Mouse (Mus musculus) forebrain, embryonic 15.5 days (tissue): ENCODE measurements around the gene Rhox2b. TPM values are rescaled to one million over a fixed set of nuclear protein-coding genes. Genes with fewer than 3 reads are reported as not detected.
"Not testable (repeated sequence)": the region's sequence is repeated elsewhere in the genome, so short reads cannot be mapped to it uniquely, and the experiment has no call there.

Source experiments
- ATAC-seq: fragments of 200-750 bp; cut with Nextera tagmentation; replicated peaks from 2 replicates; pipeline ENCODE4 v1.8.0; 2017; ENCODE audit warnings: mild to moderate bottlenecking, moderate TSS enrichment, moderate library complexity
- H3K27ac ChIP-seq: fragments of 300-500 bp; sonication (generic); replicated peaks from 2 replicates; pipeline ENCODE4 v1.5.1; 2015; ENCODE audit warnings: mild to moderate bottlenecking, inconsistent platforms
- H3K27me3 ChIP-seq: fragments of 300-500 bp; sonication (generic); 2 replicates; pipeline ENCODE4 v1.6.1; 2015; ENCODE audit warnings: inconsistent platforms
- H3K36me3 ChIP-seq: fragments of 300-500 bp; sonication (generic); 2 replicates; pipeline ENCODE4 v1.6.1; 2015; ENCODE audit warnings: mild to moderate bottlenecking, inconsistent platforms
- H3K4me1 ChIP-seq: fragments of 300-500 bp; sonication (generic); 2 replicates; pipeline ENCODE4 v1.6.1; 2015; ENCODE audit warnings: inconsistent platforms
- H3K4me2 ChIP-seq: fragments of 300-500 bp; sonication (generic); replicated peaks from 2 replicates; pipeline ENCODE4 v1.6.1; 2015; ENCODE audit warnings: mild to moderate bottlenecking, inconsistent platforms
- H3K4me3 ChIP-seq: fragments of 300-500 bp; sonication (generic); 2 replicates; pipeline ENCODE4 v1.5.1; 2015; ENCODE audit warnings: mild to moderate bottlenecking, inconsistent platforms
- H3K9ac ChIP-seq: fragments of 300-500 bp; sonication (generic); replicated peaks from 2 replicates; pipeline ENCODE4 v1.6.1; 2015; ENCODE audit warnings: mild to moderate bottlenecking, inconsistent platforms
- H3K9me3 ChIP-seq: fragments of 300-500 bp; sonication (generic); 2 replicates; pipeline ENCODE4 v1.6.1; 2016; ENCODE audit warnings: inconsistent platforms
- WGBS: fragments of 180-500 bp; shearing (Covaris S2); methylation state at CpG from one replicate; pipeline ENCODE4 v1.1.7; 2015; ENCODE audit warnings: mixed read lengths; 5-methylcytosine and 5-hydroxymethylcytosine counted together
- polyA plus RNA-seq: library from polyadenylated mRNA; unstranded; fragments of >200 nt; fragmentation: Nextera tagmentation; extraction: Ambion mirVana; gene quantifications from 2 replicates; pipeline ENCODE4 v1.2.1, GENCODE M21; 2015

Rhox2b gene
- polyA plus RNA-seq, result not detected in 2 replicates

- H3K36me3 ChIP-seq, H3K9me3 ChIP-seq, H3K4me1 ChIP-seq, H3K4me3 ChIP-seq, H3K9ac ChIP-seq, ATAC-seq, H3K27me3 ChIP-seq, H3K27ac ChIP-seq, H3K4me2 ChIP-seq: not testable (repeated sequence)
- no CpG with 5 or more reads among the region's 9 CpGs for WGBS
Measured at GRCm38 (mm10) chrX:37411767-37412166, at the start of gene Rhox2b. Rhox2b (plus strand) TSS chrX:37412067.

- H3K27me3 ChIP-seq, H3K9ac ChIP-seq, H3K4me3 ChIP-seq, ATAC-seq, H3K4me1 ChIP-seq, H3K36me3 ChIP-seq, H3K27ac ChIP-seq, H3K4me2 ChIP-seq, H3K9me3 ChIP-seq: not testable (repeated sequence)
- no CpG with 5 or more reads among the region's 1 CpGs for WGBS
Measured at GRCm38 (mm10) chrX:37379728-37380127, 32.1 kb upstream of the Rhox2b start, which contains the start of gene Rhox3a2. Rhox3a2 (plus strand) TSS chrX:37380028.

GRCm38 (mm10) chrX:37390548-37390947 is 21.3 kb upstream of the Rhox2b start, which contains the start of gene Rhox4a2:
Rhox4a2 (plus strand) TSS chrX:37390848.
- not testable (repeated sequence) for H3K27me3 ChIP-seq, H3K4me2 ChIP-seq, H3K9ac ChIP-seq, H3K4me1 ChIP-seq, H3K4me3 ChIP-seq, H3K36me3 ChIP-seq, H3K27ac ChIP-seq, H3K9me3 ChIP-seq, ATAC-seq
- 97% methylated on average over 9 of the region's 16 CpGs for whole genome bisulfite sequencing

- not testable (repeated sequence) for H3K9me3 ChIP-seq, H3K27me3 ChIP-seq, H3K4me1 ChIP-seq, H3K4me3 ChIP-seq, H3K36me3 ChIP-seq, H3K27ac ChIP-seq, H3K4me2 ChIP-seq, ATAC-seq, H3K9ac ChIP-seq
- 86% methylated on average over 14 of the region's 15 CpGs for WGBS
Measured at GRCm38 (mm10) chrX:37432194-37432593, 20.3 kb downstream of the Rhox2b start, which contains the start of gene Rhox4b. Rhox4b (plus strand) TSS chrX:37432494.

GRCm38 (mm10) chrX:37453380-37453779 is 41.5 kb downstream of the Rhox2b start, which contains the start of gene Rhox2c:
Rhox2c (plus strand) TSS chrX:37453680.
- 97% methylated on average over 8 of the region's 10 CpGs for WGBS
- not testable (repeated sequence) for H3K9ac ChIP-seq

GRCm38 (mm10) chrX:37458285-37458684 is 46.4 kb downstream of the Rhox2b start, which contains the start of gene Rhox3c:
Rhox3c (plus strand) TSS chrX:37458585.
- H3K4me2 ChIP-seq, ATAC-seq, H3K27me3 ChIP-seq, H3K9ac ChIP-seq, H3K4me1 ChIP-seq, H3K9me3 ChIP-seq, H3K4me3 ChIP-seq, H3K27ac ChIP-seq, H3K36me3 ChIP-seq: not testable (repeated sequence)
- WGBS, result 88% methylated on average over 3 of the region's 4 CpGs

More at GRCm38 (mm10) chrX:37453380-37453779, 41.5 kb downstream of the Rhox2b start, which contains the start of gene Rhox2c:
- H3K4me2 ChIP-seq, H3K4me3 ChIP-seq, H3K27me3 ChIP-seq, H3K36me3 ChIP-seq, H3K27ac ChIP-seq, H3K9me3 ChIP-seq, H3K4me1 ChIP-seq, ATAC-seq: not testable (repeated sequence)

Other genes with a start within 250 kb of the Rhox2b start
- 0.20 and 0.22 TPM in 2 replicates for gene Akap14, start 243.2 kb upstream of the Rhox2b start, polyA plus RNA-seq
- 449 and 519 TPM in 2 replicates for gene Ndufa1, start 220.9 kb upstream of the Rhox2b start, polyA plus RNA-seq
- gene Rnf113a1, start 220.8 kb upstream of the Rhox2b start, polyA plus RNA-seq, result 14.3 and 15.9 TPM in 2 replicates
- gene Gm9, start 201.0 kb upstream of the Rhox2b start, polyA plus RNA-seq, result not detected in 2 replicates
- not detected in 2 replicates for gene Rhox1, start 189.8 kb upstream of the Rhox2b start, polyA plus RNA-seq
- not detected in 2 replicates for gene Rhox2a, start 167.1 kb upstream of the Rhox2b start, polyA plus RNA-seq
- not detected in 2 replicates for gene Rhox3a, start 162.1 kb upstream of the Rhox2b start, polyA plus RNA-seq
- not detected in 2 replicates for gene Rhox4a, start 146.7 kb upstream of the Rhox2b start, polyA plus RNA-seq
- gene Rhox3a2, start 32.0 kb upstream of the Rhox2b start, polyA plus RNA-seq, result not detected in 2 replicates
- gene Rhox4a2, start 21.2 kb upstream of the Rhox2b start, polyA plus RNA-seq, result not detected in 2 replicates
- not detected in 2 replicates for gene Rhox4b, start 20.4 kb downstream of the Rhox2b start, polyA plus RNA-seq
- not detected in 2 replicates for gene Rhox2c, start 41.6 kb downstream of the Rhox2b start, polyA plus RNA-seq
- not detected in 2 replicates for gene Rhox3c, start 46.5 kb downstream of the Rhox2b start, polyA plus RNA-seq
- not detected in 2 replicates for gene Rhox4c, start 68.3 kb downstream of the Rhox2b start, polyA plus RNA-seq
- not detected in 2 replicates for gene Rhox2d, start 81.4 kb downstream of the Rhox2b start, polyA plus RNA-seq
- gene Rhox4d, start 102.3 kb downstream of the Rhox2b start, polyA plus RNA-seq, result not detected in 2 replicates
- not detected in 2 replicates for gene Rhox2e, start 118.4 kb downstream of the Rhox2b start, polyA plus RNA-seq
- gene Rhox3e, start 130.0 kb downstream of the Rhox2b start, polyA plus RNA-seq, result not detected in 2 replicates
- not detected in 2 replicates for gene Rhox4e, start 145.3 kb downstream of the Rhox2b start, polyA plus RNA-seq
- gene Rhox2f, start 159.3 kb downstream of the Rhox2b start, polyA plus RNA-seq, result not detected in 2 replicates
- gene Rhox3f, start 168.9 kb downstream of the Rhox2b start, polyA plus RNA-seq, result not detected in 2 replicates
- gene Rhox4f, start 195.6 kb downstream of the Rhox2b start, polyA plus RNA-seq, result not detected in 2 replicates
- gene Rhox3g, start 216.5 kb downstream of the Rhox2b start, polyA plus RNA-seq, result not detected in 2 replicates
- not detected in 2 replicates for gene Rhox2g, start 231.4 kb downstream of the Rhox2b start, polyA plus RNA-seq
- not detected in 2 replicates for gene Rhox4g, start 239.3 kb downstream of the Rhox2b start, polyA plus RNA-seq